Mouse (Mus musculus): ENCODE measurements around the gene Car15.

DNA sequence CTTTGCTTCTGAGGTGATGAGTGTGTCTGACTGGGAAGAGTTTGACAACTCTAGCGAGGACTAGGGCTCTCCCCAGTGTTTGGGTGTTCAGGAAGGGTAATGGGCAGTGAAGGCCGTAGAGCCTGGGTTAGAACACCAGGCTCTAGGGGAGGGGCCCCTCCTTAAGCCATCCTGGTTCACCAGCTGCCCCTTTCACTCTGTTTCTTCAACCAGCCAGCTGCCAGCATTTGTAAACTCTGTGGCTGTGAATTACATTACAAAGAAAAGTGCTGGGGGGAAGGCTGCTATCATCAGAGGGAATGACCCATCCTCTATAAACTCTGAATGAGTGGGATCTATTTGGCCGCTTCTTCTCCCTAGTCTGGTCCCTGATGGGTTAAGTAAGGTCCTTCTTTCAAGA, 45.4 kb downstream of the Car15 start:
- TF ChIP-seq GATA1 (IDR thresholded peaks at IDR 0.05; ENCODE audit: borderline replicate concordance, low read length) (no peak), FLI1 (IDR thresholded peaks at IDR 0.05; ENCODE audit: low read length) (no peak)
